Mouse (Mus musculus) thymus, adult 2 months (tissue): ENCODE measurements at regions not wholly inside any gene's neighbourhood (a gene's known extent, or its start where the extent isn't known, plus 50 kb on each side); places are given as distances from the start of the nearest gene placed in this dataset.

Source experiments
- CTCF ChIP-seq: fragments of 200-500 bp; IDR thresholded peaks from 2 replicates; pipeline ENCODE4 v1.5.1; 2012; ENCODE audit warnings: mild to moderate bottlenecking, control low read depth, low read length, moderate library complexity, borderline replicate concordance; ENCODE audit not compliant: control insufficient read depth, poor library complexity, insufficient read depth; ENCODE audit errors: extremely low read depth
- POLR2A ChIP-seq: fragments of 200-500 bp; IDR thresholded peaks from 2 replicates; pipeline ENCODE4 v1.6.1; 2012; ENCODE audit warnings: mild to moderate bottlenecking, low read length, control low read depth, moderate library complexity; ENCODE audit not compliant: control insufficient read depth, poor library complexity, insufficient read depth; ENCODE audit errors: extremely low read depth

- TF ChIP-seq CTCF (no peak), POLR2A (no peak)
Measured at GRCm38 (mm10) chr6:120581748-120582147, 50.6 kb upstream of the Hdhd5 start.
